ENCODE assay signal across 24 mouse cellular contexts in genomic region chr12:43265016-43265415, GRCm38 (mm10).
"Had no signal": no experiment of that assay in that cellular context is flagged by ENCODE, and none has a peak within 500 bp of the region (broad histone marks: within the 10 kb centered on the region; RNA-seq: fewer than 3 reads in every experiment).

No protein-coding gene starts in this region.

- H3K9ac ChIP-seq: limb, embryonic 12.5 days; limb, embryonic 15.5 days; liver, embryonic 14.5 days; lung, embryonic 15.5 days; neural tube, embryonic 12.5 days; neural tube, embryonic 15.5 days had no signal

- H3K9me3 ChIP-seq: limb, embryonic 12.5 days; limb, embryonic 15.5 days; lung, embryonic 15.5 days; megakaryocyte, embryonic 14.5 days; neural tube, embryonic 12.5 days; neural tube, embryonic 15.5 days had no signal

- ATAC-seq: inflammation-experienced regulatory T-cells, adult 6 months; intestine, embryonic 16.5 days had no signal

- H3K36me3 ChIP-seq: limb, embryonic 12.5 days; limb, embryonic 15.5 days; lung, embryonic 15.5 days; neural tube, embryonic 12.5 days; neural tube, embryonic 15.5 days had no signal

- H3K4me1 ChIP-seq: limb, embryonic 12.5 days; limb, embryonic 15.5 days; lung, embryonic 15.5 days; megakaryocyte, embryonic 14.5 days; neural tube, embryonic 12.5 days; neural tube, embryonic 15.5 days had no signal

- H3K4me3 ChIP-seq: limb, embryonic 12.5 days; limb, embryonic 15.5 days; lung, embryonic 15.5 days; megakaryocyte, embryonic 14.5 days; neural tube, embryonic 12.5 days; neural tube, embryonic 15.5 days had no signal

- H3K27ac ChIP-seq: limb, embryonic 12.5 days; limb, embryonic 15.5 days; liver, embryonic 14.5 days; lung, embryonic 15.5 days; neural tube, embryonic 12.5 days; neural tube, embryonic 15.5 days; stomach, postnatal 0 days had no signal

- H3K4me2 ChIP-seq: limb, embryonic 12.5 days; limb, embryonic 15.5 days; liver, embryonic 11.5 days; lung, embryonic 15.5 days; neural tube, embryonic 12.5 days; neural tube, embryonic 15.5 days had no signal

- H3K27me3 ChIP-seq: limb, embryonic 12.5 days; limb, embryonic 15.5 days; lung, embryonic 15.5 days; megakaryocyte, embryonic 14.5 days; neural tube, embryonic 12.5 days; neural tube, embryonic 15.5 days had no signal

- DNase-seq: kidney, adult 18-20 months; kidney, adult 9 months; kidney, postnatal 14 days; kidney, postnatal 4 days; left cerebral cortex, postnatal 4 days; lung, adult 18-20 months; lung, postnatal 10 days; lung, postnatal 36 days; right cerebral cortex, adult 18-20 months; right cerebral cortex, postnatal 14 days; right cerebral cortex, postnatal 4 days; thymus, adult 2 months; thymus, postnatal 14 days had no signal
